Mouse (Mus musculus) E14TG2a.4 (cell line): ENCODE measurements at regions not wholly inside any gene's neighbourhood (a gene's known extent, or its start where the extent isn't known, plus 50 kb on each side); places are given as distances from the start of the nearest gene placed in this dataset.
"Not testable (repeated sequence)": the region's sequence is repeated elsewhere in the genome, so short reads cannot be mapped to it uniquely, and the experiment has no call there.

Source experiments
- CTCF ChIP-seq: conservative IDR thresholded peaks from 2 replicates; pipeline ENCODE4 v1.5.1; 2014; ENCODE audit warnings: low read length
- POU5F1 ChIP-seq: IDR thresholded peaks from 2 replicates; pipeline ENCODE4 v1.6.1; 2014; ENCODE audit warnings: low read length, borderline replicate concordance

GRCm38 (mm10) chr5:45324468-45324867 is 125.6 kb downstream of the Qdpr start:
- TF ChIP-seq CTCF, POU5F1: not testable (repeated sequence)
